Mouse (Mus musculus) heart, postnatal 0 days (tissue): ENCODE data around the gene Atxn7l1.

ENCODE experiments used
- CTCF ChIP-seq: IDR thresholded peaks from 2 replicates; pipeline ENCODE4 v1.5.1; 2016; ENCODE audit warnings: antibody characterized with exemption, control low read depth, low read depth
- EP300 ChIP-seq: IDR thresholded peaks from 2 replicates; pipeline ENCODE4 v1.6.1; 2016; ENCODE audit warnings: antibody characterized with exemption, low read depth

DNA sequence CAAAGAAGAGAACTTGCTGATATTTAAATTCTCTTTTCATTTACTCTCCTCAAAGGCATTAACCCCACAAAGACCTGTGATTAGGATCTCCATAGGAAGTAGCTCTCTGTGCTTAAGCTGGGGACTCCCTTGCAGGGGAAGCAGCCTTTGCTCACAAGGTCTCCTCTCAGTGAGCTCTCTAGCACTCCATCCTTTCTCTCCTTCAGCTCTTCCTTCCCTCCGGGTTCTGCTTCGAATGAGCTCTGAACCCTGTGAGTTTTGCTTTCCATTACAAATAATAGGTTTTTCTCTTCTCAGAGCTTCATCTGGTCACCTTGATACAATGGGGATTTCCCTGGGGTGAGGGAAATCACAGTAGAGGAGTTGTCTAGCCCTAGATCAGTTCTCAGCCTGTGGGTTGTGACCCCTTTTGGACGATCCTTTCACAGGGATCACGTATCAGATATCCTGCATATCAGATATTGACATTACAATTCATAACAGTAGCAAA lies 35.7 kb downstream of the Atxn7l1 start:
- no peak for TF ChIP-seq EP300
- no peak for TF ChIP-seq CTCF
